Mouse (Mus musculus) CD4-positive naive resting alpha-beta T cell, adult 76 days (primary cell): ENCODE measurements around the gene Fbxo2. TPM values are rescaled to one million over a fixed set of nuclear protein-coding genes. Genes with fewer than 3 reads are reported as not detected.

Experiments
- total RNA-seq: library from RNA; stranded (reverse); gene quantifications from one replicate; pipeline ENCODE4 v1.2.4, GENCODE M21; 2023

Gene Fbxo2
- not detected for total RNA-seq

DNA sequence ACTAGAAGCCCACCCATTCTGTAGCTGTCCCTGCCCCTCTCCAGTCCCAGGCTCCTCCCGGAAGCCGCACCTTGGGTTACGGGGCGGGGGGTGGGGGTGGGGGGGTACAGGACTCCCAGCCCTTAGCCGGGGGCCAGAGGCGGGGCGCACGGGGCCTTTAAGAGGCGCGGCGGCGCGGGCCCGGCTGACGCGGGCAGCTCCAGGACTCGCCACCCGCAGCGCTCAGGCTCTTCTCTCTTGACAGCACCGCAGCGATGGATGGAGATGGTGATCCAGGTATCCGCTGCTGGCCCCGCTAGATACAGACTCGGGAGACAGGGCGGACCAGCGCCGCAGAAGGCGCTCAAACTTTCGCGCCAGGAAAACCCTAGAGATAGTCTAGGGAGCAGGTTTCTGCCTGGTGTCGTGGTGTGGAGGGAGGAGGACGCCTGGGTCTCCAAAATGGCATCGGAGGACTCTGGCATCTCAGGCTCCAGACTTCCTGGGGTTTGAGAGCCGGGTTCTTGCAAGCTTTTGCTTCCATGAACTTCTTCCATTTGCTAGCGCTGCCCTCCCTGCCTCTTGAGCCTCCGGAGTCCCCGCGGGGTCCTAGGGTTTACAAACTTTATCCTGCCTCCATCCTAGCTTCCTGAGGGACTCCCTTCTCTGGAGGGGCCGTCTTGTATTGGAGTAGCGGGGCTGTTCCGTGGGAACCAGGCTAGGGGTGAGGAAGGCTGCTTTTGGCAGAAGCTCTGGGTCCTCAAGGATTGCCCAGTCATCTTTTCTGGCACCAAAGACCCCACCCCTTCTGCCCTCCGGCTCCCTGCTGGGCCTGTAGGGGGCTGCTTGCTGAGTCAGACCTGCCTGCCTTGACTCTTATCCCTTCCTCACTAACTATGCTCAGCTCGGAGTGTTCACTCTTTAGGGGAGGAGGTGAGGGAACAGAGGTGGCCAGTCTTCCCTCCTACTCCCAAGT, at the start of gene Fbxo2, which contains the start of gene Fbxo44:
Fbxo2 (plus strand) TSS at position 186 of the 955 bp plus-strand sequence.
Fbxo44 (minus strand) TSS at position 47 of the 955 bp plus-strand sequence.

DNA sequence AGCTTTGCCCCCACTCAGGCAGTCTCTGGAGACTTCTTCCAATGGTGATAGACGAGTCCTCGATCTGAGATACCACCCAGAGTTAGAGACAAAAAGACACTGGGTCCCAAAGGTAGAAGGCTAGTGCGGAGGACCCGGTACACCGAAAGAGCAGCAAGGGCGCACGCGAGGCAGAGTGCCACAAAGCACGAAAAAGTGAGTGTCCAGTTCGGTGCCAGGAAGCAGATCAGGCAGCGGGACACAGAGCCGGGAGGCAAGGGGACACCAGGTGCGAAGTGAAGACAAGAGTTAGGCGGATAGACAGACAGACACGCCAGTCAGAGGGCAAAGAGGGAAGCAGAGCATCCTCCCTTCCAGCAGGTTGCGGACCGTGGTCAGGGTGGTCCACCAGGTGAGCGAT, 30.3 kb upstream of the Fbxo2 start, which contains the start of gene Mad2l2:
Mad2l2 (plus strand) TSS at position 252 of the 400 bp plus-strand sequence.

DNA sequence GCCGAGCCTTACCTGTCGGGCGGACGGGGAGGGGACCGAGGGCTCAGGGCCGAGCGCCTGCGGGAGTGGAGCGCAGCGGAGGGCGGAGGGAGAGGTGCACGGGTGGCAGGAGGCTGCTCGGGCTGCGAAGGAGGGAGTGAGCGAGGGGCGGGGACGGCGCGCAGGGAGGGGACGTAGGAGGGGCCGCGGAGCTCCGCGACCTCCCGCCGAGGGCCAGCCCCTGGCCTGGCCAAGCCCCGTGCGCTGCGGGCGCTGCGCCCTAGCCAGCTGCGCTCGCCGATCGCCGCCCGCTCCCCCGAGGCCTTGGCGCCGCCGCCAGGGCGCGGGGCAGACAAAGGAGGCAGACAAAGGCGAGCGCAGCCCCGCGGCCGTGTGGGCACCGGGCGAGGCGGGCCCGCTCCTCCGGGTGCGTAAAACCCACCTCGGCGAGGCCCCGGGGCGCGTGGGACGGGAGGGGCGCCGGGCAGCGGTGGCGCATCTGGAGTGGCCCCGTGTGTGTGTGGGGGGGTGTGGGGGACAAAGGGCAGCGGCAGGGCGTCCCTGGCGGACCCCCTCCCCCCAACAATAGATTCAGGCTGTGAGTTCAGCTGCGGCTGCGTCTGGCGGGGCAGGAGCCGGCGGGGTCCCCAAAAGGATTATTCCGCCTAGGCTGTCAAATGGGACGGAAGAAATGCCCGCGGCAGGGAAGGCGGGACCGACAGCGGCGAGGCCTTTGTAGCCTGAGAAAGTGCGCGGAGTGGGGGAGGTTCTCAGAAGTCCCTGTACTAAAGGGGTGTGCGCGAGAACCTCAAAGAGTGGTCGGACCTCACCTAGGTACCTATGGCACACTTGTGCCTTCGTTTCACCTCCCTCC, 29.6 kb upstream of the Fbxo2 start, which contains the start of gene Draxin:
Draxin (minus strand) TSS at position 138 of the 853 bp plus-strand sequence.

DNA sequence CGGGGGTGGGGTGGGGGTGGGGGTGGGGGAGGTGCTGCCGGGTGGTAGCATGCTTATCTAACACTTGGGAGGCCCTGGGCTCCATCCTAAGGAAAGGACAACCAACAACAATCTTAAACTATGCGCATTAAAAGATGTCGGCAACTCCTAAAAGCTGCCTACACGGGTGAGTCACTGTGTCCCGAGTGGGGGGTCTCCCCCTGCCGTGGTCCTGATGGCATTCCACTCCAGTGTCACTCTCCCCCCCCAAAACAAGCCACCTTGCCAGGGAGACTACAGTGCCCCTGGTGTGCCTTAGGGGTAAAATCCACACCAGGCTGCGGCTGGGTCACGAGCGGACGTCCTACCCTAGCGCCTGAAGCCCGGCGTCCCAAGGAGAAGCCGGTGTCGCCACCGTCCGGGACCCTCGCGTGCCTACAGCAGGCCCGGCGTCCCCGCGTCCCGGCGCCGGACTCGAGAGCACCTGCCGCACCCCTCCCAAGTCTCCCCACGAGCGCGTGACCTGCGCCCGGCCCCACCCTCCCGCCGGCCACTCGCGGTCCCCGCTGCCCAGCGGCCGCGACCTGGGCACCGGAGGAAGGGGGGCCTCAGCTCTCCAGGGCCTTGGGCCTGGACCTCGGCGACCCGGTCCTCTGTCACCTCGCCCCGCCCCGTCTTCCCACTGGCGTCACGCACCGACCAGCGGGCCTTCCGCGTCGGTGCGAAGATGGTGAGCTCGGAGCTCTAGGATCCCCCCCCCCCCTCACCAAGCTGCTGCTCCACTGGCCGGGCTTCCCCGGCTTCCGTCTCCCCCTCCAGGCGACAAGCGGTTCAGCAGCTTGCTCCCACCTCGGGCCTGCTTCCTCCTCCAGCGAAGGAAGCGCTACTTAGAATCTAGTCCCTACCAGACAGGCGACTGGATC, 8.9 kb upstream of the Fbxo2 start, which contains the start of gene Fbxo6:
Fbxo6 (minus strand) TSS at position 874 of the 902 bp plus-strand sequence.

Other genes with a start within 250 kb of the Fbxo2 start
- gene Plod1, start 223.9 kb upstream of the Fbxo2 start, total RNA-seq = 4.6 TPM
- gene 2510039O18Rik, start 219.7 kb upstream of the Fbxo2 start, total RNA-seq = 59.8 TPM
- not detected for gene Nppb, start 174.8 kb upstream of the Fbxo2 start, total RNA-seq
- not detected for gene Nppa, start 159.9 kb upstream of the Fbxo2 start, total RNA-seq
- gene Clcn6, start 121.8 kb upstream of the Fbxo2 start, total RNA-seq = 30.9 TPM
- gene Mthfr, start 121.5 kb upstream of the Fbxo2 start, total RNA-seq = 34.5 TPM
- gene Agtrap, start 72.6 kb upstream of the Fbxo2 start, total RNA-seq = 16.3 TPM
- gene Mad2l2, start 30.2 kb upstream of the Fbxo2 start, total RNA-seq = 18.0 TPM
- not detected for gene Draxin, start 29.9 kb upstream of the Fbxo2 start, total RNA-seq
- 17.5 TPM for gene Fbxo6, start 8.5 kb upstream of the Fbxo2 start, total RNA-seq
- gene Fbxo44, start 139 bp upstream of the Fbxo2 start, total RNA-seq = 4.2 TPM
- gene Disp3, start 127.3 kb downstream of the Fbxo2 start, total RNA-seq = not detected